Mouse (Mus musculus): ENCODE results near the gene Gm20388.

Gm20388 gene

DNA sequence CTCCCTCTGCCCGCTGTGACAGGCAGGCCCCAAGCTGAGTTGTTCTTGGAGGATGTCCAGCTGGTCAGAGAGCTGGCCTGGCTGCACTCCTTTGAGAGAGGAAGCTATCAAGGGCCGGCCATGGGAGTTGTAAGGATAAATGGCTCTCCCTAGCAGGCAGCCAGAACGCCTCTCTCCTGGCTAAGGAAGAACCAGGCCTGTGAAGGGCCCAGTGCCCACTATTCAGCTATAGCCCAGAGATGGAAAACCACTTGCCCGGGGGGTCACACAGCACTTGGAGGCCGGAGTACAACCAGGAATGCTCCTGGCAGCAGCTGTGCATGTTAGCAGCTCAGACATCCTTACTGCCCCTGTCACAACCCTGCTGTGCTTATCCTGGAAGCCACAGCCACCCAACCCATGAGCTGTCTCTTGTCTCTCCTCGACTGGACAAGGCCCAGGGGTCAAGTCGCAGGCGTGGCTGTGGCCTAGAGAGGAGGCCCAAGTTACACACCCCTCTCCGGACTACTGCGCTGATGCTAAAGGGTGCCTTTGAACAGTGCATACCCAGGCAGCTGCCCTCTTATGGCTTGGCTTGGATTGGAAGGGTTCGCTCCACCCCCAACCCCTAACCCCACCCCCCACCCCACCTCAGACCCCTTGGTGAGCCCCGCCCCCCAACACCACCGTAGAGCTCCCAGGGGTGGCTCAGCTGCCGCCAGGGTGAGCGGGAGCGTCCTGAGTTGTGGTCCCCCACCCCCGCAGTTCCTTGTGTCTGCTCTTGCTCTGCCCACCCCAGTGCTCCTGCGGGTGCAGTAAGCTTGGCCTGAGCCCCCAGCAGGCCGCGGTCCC is 593.8 kb downstream of the Gm20388 start:
- DNase-seq (ENCODE audit: low read depth, low spot score), result no peak

DNA sequence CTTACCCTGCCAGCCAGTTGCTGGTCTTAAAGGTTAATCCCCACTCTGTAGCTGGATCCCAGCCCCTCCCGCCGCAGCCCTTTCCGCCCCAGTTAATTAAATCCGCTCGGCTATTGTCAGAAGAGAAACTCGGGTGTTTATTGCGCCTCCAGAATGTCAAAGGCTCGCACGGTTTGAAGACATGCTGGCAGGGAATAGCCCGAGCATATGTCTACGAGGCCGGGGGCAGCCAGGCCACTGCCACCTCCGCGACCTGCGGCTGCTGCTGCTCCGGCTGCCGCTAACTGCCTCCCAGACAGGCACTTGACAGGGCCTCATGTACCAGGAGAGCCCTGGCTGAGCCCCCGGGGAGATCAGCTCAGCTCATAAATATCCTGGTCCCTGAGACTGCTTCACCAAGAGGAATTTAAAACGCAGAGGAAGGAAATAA is 594.5 kb downstream of the Gm20388 start:
- no peak for DNase-seq (ENCODE audit: low read depth, low spot score)

DNA sequence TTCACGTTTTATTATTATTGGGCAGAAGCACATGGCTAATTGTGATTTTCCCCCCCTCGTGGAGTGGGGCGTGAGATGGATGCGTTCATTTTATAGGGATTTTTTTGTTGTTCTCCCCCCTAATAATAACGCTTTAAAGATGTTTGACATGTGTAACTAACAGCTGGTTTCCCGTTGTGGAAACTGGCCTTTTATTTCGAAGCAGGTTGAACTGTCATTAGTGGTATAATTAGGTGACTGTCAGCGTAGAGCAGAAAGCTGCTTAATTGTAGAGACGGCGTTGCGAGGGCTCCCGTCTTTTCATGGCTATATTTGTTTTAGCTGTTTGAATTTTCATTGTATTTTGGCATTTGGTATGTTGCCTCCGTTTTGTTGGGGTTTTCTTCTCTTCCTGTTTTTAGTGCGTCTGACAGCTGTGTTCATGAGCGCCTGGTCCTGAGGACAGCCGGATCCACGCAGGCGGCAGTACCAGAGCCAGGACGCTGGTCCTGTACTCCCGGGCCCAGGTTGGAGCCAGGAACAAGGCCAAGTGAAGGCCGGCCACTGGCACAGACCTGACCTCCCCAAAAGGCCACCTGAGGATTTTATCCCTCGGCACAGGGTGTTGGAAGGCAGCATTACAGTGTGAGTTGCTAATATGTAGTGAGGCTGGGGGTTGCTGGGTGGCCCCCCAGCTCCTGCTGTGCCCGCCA is 595.1 kb downstream of the Gm20388 start:
- no peak for DNase-seq (ENCODE audit: low read depth, low spot score)

DNA sequence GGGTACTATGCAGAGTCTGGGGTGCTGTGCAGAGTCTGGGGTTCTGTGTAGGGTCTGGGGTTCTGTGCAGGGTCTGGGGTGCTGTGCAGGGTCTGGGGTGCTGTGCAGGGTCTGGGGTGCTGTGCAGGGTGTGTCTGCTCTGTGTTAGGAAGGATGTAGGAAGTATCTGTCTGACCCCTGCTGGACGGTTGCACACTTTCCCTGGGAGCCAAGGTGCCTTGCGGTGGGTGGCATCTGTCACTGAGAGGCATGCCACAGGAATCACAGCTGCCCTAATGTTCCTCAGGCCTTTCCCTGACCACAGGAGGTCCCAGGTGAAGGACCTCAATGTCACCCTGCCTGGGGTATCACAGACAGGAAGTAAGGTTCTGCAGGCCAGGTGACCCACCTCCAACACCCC is 595.9 kb downstream of the Gm20388 start:
- DNase-seq (ENCODE audit: low read depth, low spot score), result peak; percentile 23

DNA sequence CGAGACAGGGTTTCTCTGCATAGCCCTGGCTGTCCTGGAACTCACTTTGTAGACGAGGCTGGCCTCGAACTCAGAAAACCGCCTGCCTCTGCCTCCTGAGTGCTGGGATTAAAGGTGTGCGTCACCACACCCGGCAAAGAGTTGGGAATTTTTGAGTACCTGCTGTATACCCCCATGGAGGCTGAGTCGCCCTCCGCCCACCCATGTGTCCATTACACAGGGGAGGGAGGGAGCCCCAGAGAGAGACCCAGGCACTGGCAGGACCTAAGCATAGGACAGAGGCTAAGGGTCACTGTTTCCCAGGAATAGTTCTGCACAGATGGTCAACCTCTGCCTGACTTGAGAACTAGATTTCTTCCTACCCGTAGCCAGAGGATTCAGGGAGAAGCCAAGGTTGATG is 596.6 kb downstream of the Gm20388 start:
- no peak for DNase-seq (ENCODE audit: low read depth, low spot score)

DNA sequence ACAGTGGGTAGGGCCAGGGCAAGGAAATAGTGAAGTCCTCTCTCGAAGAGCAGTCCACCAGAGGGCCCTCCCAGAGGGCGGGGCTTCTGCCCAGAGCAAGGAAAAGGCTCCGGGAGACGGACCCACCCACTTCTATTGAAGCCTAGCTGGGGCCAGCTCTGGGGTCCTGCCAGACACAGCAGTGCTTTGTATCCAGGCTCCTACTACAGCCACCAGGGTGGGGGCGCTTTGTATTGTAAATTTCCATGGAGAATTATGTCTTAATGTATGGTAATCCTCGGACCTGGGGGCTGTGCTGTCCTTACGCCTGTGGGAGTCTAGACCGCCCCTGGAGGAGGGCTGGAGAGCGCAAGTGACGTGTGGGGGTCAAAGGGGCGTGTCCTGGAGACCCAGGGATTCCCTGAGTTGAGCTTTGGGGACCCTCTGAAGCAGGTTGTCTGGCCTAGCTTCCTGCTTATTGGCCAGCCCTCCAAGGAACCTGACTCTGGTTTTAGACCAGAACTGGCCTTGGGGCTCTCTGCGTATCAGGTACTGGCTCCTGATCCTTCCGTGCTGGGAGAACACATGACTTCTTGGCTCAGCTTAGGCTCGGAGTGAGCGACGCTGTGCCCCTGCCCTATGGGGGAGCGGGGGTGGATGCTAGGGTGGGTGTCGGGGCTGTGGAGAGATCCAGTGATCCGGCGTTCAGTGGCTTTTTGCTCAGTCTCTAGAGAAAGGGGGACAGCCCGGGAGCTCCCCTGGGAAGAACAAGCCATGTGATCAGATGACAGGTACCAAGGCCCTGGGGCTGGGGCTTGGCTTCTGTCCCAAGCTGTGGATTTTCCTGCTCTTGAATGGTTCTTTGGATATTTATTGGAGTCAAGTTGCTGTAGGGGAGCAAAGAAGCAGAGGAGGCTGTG is 598.7 kb downstream of the Gm20388 start:
- no peak for DNase-seq (ENCODE audit: low read depth, low spot score)

DNA sequence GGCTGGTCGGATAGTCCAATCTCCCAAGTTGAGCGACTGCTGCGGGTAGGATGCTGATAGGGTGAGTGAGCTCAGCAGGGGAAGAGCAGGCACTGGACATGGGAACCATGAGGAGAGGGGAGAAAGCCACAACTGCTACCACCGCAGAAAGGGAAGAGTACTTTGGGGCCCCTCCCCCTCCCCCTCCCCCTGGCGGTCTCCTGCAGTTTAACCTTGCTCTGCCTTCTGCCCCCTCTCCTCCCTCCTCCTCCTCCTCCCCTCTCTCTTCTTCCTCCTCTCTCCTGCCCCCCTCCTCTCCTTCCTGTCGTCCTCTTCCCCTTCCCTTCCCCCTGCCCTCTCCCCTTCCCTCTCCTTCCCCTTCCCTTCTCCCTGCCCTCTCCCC is 599.4 kb downstream of the Gm20388 start:
- DNase-seq (ENCODE audit: low read depth, low spot score), result no peak

DNA sequence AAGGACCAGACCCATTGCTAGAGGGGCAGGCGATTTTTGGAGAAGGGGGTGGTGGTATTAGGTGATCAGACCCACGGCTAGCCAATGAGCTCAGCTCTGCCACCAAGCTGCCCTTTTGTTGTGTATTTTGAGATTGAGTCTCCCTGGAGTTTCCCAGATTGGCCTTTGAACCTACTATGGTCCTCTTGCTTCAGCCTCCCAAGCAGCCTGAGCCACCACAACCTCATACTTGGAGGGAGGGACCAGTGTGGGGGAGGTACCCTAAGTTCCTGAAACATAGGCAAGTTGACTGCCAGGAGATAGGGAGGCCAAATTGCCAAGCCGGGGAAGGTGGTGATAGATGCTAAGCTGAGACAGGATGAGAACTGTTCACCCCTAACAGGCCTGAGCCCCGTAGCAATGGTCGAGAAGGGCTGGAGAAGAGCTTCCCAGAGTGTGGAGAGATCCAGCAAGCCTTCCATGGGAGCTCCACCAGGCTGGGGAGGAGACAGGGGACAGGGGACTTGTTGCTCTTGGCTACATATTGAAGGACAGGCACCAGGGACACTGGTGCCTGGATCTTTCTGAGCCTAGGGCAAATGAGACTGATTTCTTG is 600.3 kb downstream of the Gm20388 start:
- no peak for DNase-seq (ENCODE audit: low read depth, low spot score)

DNA sequence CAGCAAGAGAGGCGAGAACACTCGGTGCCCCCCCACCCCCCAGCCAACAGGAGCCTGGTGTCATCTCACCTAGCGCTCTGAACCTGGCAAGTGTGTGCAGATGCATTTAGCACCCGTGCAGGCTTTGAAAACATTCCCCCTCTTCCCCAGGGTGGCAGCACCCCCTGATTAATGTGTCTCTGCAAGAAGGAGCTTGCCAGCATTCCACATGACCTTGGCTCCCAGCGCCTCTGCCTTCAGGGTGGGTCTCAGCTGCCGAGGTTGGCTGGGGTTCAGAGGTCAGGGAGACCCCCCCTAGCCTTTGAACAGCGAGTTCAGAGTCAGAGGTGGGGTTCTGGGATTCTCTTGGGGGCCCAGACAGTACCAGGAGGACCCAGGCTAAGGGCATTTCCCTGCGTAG is 601.1 kb downstream of the Gm20388 start:
- no peak for DNase-seq (ENCODE audit: low read depth, low spot score)

DNA sequence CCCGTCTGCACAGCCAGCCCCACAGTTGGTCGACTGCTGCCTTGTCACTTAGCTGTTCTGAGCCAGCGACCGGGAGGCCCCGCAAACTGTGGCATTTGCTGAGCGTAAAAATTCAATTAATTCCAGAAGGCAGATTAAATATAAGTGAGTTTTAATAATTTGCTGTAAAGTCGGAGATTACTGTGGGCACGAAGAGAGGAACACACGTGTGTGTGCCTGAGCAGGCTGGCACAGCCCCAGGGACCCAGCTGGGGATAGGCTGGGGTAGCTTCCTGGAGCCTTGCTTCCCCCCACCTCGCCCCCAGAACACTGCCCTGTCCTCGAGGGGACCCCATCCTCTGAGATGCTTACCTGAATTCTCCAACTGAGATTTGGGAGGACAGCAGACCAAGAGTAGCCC is 601.7 kb downstream of the Gm20388 start:
- DNase-seq (ENCODE audit: low read depth, low spot score), result no peak

DNA sequence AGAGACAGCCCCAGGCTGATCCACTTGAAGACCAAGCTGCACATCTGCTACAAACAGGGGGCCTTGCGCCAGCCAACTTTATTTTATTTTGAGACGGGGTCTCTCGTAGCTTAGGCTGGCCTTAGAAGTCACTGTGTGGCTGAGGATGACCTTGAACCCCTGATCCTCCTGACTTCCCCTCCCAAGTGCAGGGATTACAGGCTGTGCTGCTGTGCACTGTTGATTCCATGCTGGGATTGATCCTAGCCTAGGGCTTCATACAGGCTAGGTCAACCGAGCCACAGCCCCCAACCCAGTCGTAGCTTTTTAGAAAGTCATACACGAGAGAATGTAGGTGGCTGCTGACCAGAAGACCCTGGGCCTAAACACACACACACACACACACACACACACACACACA is 602.5 kb downstream of the Gm20388 start:
- no peak for DNase-seq (ENCODE audit: low read depth, low spot score)

DNA sequence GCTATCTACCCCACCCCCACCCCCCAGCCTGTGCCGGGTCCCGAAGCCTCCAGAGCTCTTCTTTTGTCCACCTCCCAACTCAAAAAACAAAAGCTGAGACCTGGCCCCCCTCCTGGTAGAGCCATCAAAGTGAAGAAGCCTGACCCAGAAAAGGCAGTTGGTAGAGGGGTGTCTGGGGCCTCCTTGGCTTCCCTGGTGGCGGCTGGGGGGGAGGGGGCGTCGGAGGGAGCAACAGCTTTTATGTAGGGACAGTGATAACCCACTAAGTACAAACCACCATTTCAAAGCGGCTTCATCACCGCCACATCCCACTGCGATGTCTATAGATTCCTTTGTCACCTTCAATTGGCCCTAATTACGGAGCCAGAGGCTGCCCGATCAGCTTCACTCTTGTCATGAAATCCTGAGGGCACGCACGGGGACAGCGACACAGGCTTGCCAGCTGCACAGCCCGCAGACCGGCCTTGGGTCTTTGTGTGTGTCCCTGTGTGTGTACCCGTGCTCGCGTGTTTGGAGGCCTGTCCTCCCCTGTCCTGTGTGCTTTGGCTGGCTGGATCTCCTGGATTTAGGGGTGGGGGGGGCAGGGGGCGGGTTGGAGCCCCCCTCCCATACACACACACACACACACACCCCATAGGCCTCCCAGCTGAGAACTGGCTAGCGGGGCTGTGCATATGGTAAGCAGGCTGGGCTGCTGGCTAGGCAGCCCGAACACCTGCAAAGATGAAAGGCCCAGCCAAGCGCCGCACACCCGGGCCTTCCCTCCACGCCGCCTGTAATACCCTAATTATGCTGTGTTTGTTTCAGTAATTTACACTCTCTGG is 603.2 kb downstream of the Gm20388 start:
- DNase-seq (ENCODE audit: low read depth, low spot score), result no peak

DNA sequence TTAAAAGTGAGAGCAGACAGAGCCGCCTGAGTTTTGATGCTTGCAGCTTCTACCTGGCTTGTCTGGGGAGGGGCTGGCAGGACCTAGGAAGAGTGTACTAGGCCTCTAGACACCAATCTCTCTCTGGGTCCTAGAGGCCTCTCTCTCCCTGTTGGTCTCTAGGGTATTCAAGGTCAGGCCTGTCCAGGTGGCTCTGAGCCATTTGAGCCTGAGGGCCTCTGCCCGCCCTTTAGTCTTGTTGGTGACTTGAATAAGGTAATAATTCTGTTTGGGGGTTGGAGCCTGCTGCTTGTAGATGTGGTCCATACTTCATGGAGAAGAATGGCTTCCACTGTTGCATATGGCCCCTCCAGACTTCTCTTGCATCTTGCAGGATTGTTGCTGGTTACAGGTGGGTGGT is 604.6 kb downstream of the Gm20388 start:
- no peak for DNase-seq (ENCODE audit: low read depth, low spot score)

DNA sequence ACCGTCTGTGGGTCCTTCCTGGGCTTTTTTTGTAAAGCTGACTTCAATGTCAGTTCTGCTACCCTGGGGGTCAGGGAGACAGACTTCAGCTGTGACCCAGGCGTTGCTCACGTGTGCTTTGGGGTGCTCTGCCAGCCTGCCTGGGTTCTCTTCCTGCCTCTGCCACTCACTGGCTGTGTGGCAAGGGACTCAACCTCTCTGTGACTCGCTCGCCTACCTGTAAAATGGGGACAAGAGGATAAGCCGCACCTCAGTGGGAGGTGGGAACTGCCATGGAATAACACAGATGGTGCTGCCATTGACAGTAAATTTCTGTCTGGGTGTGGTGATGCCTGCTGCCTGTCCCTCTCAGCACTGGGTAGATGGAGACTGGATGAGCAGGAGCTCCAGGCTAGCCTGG is 605.0 kb downstream of the Gm20388 start:
- no peak for DNase-seq (ENCODE audit: low read depth, low spot score)

DNA sequence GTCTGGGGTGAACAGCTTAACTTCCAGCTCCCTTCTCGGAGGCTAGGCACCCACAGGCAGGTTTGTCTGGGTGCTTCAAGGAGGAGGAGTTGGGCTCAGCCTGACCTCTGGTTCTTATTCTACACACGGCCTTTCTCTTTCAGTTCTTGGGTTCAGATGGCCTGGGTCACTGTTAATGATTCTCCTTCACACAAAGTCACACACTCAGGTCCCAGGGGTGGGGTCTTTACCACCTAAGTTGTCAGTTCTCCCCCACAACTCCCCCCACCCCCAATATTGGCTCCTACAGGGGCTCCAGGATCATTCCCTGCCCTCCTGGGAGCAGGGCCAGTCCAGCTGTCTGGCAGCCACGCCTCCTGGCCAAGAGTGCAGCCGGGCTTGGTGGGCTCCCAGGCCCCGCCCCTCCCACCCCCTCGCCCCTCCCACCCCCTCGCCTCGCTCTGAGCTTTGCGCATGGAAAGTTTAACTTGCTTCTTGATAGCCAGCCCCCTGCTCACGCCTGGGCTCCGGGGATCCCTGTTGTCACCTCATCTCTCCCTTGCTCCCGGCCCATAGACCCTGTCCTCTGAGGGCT is 605.6 kb downstream of the Gm20388 start:
- no peak for DNase-seq (ENCODE audit: low read depth, low spot score)

DNA sequence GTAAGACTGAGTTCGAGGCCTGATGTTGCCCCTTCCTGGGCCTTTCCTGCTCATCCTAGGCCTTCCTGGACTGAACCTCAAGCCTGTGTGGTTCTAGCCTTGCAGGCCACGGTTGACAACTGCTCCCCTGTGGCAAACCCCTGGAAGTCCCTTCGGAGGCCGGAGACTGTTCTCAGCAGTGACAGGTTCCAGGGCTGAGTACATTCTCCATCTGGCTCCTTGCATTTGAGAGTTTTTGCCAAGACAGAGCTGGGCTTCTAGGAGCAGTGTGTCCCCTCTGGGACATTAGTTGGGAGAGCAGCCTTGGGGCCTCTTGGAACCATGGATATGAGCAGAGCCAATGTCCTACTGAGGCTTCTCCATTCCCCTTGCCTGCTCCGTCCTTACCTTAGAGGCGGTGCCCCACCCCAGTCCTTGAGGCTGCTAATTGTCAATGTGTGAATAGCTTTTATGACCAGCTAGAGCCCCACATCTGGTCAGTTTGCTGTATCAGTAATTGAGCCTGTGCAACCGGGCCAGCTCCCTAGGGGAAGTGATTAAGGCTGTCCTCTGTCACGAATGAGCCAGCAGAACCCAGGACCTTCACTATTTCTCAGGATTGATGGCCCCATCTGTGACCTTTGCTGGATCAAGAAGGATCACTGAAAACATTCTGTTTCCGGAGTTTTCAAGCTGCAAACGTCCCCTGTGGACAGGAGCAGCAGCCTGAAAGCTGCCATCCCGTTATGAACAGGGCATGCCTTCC is 607.2 kb downstream of the Gm20388 start:
- DNase-seq (ENCODE audit: low read depth, low spot score), result no peak

DNA sequence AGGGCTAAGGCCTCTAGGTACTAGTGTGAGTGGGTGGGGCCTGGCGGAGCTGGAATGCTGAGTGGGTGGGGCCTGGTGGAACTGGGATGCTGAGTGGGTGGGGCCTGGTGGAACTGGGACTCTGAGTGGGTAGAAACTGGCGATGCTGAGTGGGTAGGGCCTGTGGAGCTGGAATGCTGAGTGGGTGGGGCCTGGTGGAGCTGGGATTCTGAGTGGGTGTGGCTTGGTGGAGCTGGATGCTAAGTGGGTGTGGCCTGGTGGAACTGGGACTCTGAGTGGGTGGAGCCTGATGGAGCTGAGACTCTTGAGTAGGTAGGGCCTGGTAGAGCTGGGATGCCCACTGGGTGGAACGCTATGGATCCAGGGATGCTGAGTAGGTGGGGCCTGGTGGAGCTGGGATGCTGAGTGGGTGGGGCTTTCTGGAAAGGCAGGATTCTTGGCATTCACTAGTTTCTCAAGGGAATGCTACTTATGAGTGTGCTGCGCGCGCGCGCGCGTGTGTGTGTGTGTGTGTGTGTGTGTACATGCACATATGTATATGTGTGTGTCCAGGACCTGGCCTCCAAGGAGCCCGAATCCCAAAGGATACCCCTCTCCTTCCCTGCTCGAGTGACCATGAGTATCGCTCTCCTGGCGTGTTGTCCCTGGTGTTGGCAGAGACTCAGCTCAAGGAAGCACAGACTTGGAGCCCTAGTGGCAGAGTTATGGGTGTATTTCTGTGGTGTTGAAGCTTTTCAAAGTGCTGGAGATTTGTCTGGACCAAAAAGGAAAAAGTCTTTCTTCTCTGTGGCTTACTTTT is 608.3 kb downstream of the Gm20388 start:
- no peak for DNase-seq (ENCODE audit: low read depth, low spot score)

DNA sequence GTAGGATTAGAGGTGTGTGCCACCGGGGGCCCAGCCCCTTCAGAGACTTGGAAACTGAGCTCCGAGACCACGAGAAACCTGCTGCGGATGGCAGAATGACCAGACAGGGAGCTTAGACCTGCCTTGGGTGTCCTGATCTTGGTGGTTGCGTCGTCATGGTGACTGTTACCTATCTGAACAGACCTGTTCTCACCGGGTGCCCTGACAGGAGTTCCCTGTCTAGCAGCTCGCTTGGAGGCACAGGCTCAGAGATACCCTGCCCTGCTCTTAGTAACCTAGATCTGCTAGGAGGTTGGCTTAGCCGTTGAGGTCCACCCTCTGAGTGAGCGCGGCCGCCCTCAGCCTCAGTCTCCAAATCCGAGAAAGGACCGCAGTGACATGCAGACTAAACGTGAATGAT is 609.6 kb downstream of the Gm20388 start:
- no peak for DNase-seq (ENCODE audit: low read depth, low spot score)

Data from CD4-positive helper T cell, adult 2 months (primary cell).